33 mouse cellular contexts compared by ENCODE assay signal in genomic region chr1:92637501-92638172, GRCm38 (mm10). TPM values are rescaled to one million over a fixed set of nuclear protein-coding genes. Genes with fewer than 3 reads are reported as not detected.
DNase-seq lines count a peak whose midpoint lies in the region; TF ChIP-seq lines count a peak whose summit lies in the region.
"Had no signal": no experiment of that assay in that cellular context is flagged by ENCODE, and none has a peak within 500 bp of the region (broad histone marks: within the 10 kb centered on the region; RNA-seq: fewer than 3 reads in every experiment).

No protein-coding gene starts in this region.

- intact Hi-C loops in heart, postnatal 25 days (cut with DNase I): no loop called here
- intact Hi-C loops in left cerebral cortex, adult 2 months (cut with DNase I): no loop called here
- intact Hi-C loops in left cerebral cortex, postnatal 25 days (cut with DNase I): no loop called here

- WGBS in kidney, adult 2 months: 90% methylated on average over 15 of the region's 15 CpGs

- no peaks in the 10 kb centered on the region for H3K27me3 ChIP-seq in kidney, adult 2 months (replicated peaks; ENCODE audit: control insufficient read depth, insufficient read depth, low read length)
- H3K27me3 ChIP-seq: forebrain, embryonic 15.5 days; heart, embryonic 13.5 days had no signal

- H3K27ac ChIP-seq in left cerebral cortex, adult 2 months: peak overlapping the region; percentile 57; the same call in 1 of the 2 replicates
- H3K27ac ChIP-seq in kidney, adult 2 months (ENCODE audit: insufficient read depth, low read depth, low read length): no peak overlapping the region
- H3K27ac ChIP-seq: forebrain, embryonic 10.5 days; forebrain, embryonic 15.5 days; heart, adult 2 months; heart, embryonic 10.5 days; heart, embryonic 13.5 days; hindbrain, embryonic 14.5 days; hindbrain, postnatal 0 days had no signal

- TF ChIP-seq POLR2A in kidney, adult 2 months (IDR thresholded peaks at IDR 0.05; ENCODE audit: low read depth, low read length): no peak

- no peak for TF ChIP-seq CTCF in left cerebral cortex, adult 2 months (IDR thresholded peaks at IDR 0.05)
- TF ChIP-seq CTCF in kidney, adult 2 months (conservative IDR thresholded peaks at IDR 0.05; ENCODE audit: insufficient read depth, insufficient read length, low read depth, low read length): no peak

- H3K4me3 ChIP-seq in left cerebral cortex, adult 2 months: no peak overlapping the region
- H3K4me3 ChIP-seq in kidney, adult 2 months (ENCODE audit: insufficient read depth, low read depth, low read length): no peak overlapping the region
- H3K4me3 ChIP-seq: forebrain, embryonic 10.5 days; forebrain, embryonic 15.5 days; heart, adult 2 months; heart, embryonic 10.5 days; heart, embryonic 13.5 days had no signal

- DNase-seq in heart, postnatal 4 days: peak; percentile 3
- no peak for DNase-seq in heart, postnatal 25 days (ENCODE audit: low spot score)
- DNase-seq in left cerebral cortex, adult 2 months (ENCODE audit: extremely low spot score in 1 of 2, low spot score in 2 of 2): peak in 1 of 2 experiments; percentile 12
- DNase-seq in left cerebral cortex, postnatal 25 days (ENCODE audit: low spot score in 2 of 2): no peak
- peak; percentile 35 for DNase-seq in testis, postnatal 10 days (ENCODE audit: low spot score)
- no peak for DNase-seq in testis, postnatal 14 days (ENCODE audit: low spot score)
- no peak for DNase-seq in kidney, adult 2 months
- DNase-seq: cerebellum, adult 11-12 months; cerebellum, adult 8-10 months; cerebellum, postnatal 10 days; cerebellum, postnatal 36 days; gastrocnemius, postnatal 25 days; heart, postnatal 36 days had no signal

- H3K36me3 ChIP-seq in kidney, adult 2 months (ENCODE audit: control insufficient read depth, insufficient read depth, low read length): no peaks in the 10 kb centered on the region

- H3K4me1 ChIP-seq in kidney, adult 2 months (ENCODE audit: control insufficient read depth, insufficient read depth, low read length): peaks cover 9% of the 10 kb centered on the region; the same call in 1 of the 2 replicates

RNA-seq across cellular contexts. Expression of gene Cops9, which starts 4.1 kb away (rescaled TPM):
- total RNA-seq in heart, postnatal 4 days (2021): 100 to 1,000 TPM; 198 to 214 TPM
- 100 to 1,000 TPM; 218 to 222 TPM for total RNA-seq in heart, postnatal 25 days (2021)
- total RNA-seq in left cerebral cortex, adult 2 months (2021): 100 to 1,000 TPM; 237 TPM
- total RNA-seq in left cerebral cortex, postnatal 25 days (2021): 100 to 1,000 TPM; 232 to 248 TPM
- 176 and 280 TPM in 2 replicates for polyA plus RNA-seq in kidney, adult 2 months (2012; rRNA removed)

RNA-seq across cellular contexts. Expression of gene Otos, which starts 11.0 kb away (rescaled TPM):
- total RNA-seq in heart, postnatal 4 days (2021): not detected
- total RNA-seq in heart, postnatal 25 days (2021): not detected
- total RNA-seq in left cerebral cortex, adult 2 months (2021): not detected
- not detected for total RNA-seq in left cerebral cortex, postnatal 25 days (2021)
- polyA plus RNA-seq in kidney, adult 2 months (2012; rRNA removed): 0.29 and 0.48 TPM in 2 replicates
- total RNA-seq: adrenal gland, postnatal 25 days; gastrocnemius, adult 8-10 months; gastrocnemius, postnatal 25 days; heart, adult 2 months; heart, postnatal 36 days; hindbrain, postnatal 0 days had no signal
- polyA plus RNA-seq: C2C12; embryonic facial prominence, embryonic 11.5 days; forebrain, embryonic 15.5 days; heart, adult 2 months; heart, embryonic 13.5 days; hindbrain, embryonic 14.5 days had no signal

RNA-seq across cellular contexts. Expression of gene Olfr12, which starts 20.0 kb away (rescaled TPM):
- not detected for total RNA-seq in heart, postnatal 4 days (2021)
- not detected for total RNA-seq in heart, postnatal 25 days (2021)
- not detected for total RNA-seq in left cerebral cortex, adult 2 months (2021)
- total RNA-seq in left cerebral cortex, postnatal 25 days (2021): not detected
- polyA plus RNA-seq in kidney, adult 2 months (2012; rRNA removed): not detected in 2 replicates
- total RNA-seq: adrenal gland, adult 8-10 months; adrenal gland, postnatal 25 days; gastrocnemius, adult 8-10 months; gastrocnemius, postnatal 25 days; heart, adult 2 months; heart, postnatal 36 days; hindbrain, postnatal 0 days had no signal
- polyA plus RNA-seq: activated CD4-positive, CD25-positive, alpha-beta regulatory T cell, adult 4 months; brain, embryonic 14.5 days; C2C12; CD4-positive, CD25-positive, alpha-beta regulatory T cell, adult 4 months; embryonic facial prominence, embryonic 11.5 days; forebrain, embryonic 10.5 days; forebrain, embryonic 15.5 days; gonadal fat pad, adult 2 months; heart, adult 2 months; heart, embryonic 10.5 days; heart, embryonic 13.5 days; heart, embryonic 16.5 days; hindbrain, embryonic 14.5 days; hindbrain, postnatal 0 days; inflammation-experienced regulatory T-cells, adult 6 months had no signal

RNA-seq across cellular contexts. Expression of gene Olfr1410, which starts 32.1 kb away (rescaled TPM):
- total RNA-seq in heart, postnatal 4 days (2021): not detected
- not detected for total RNA-seq in heart, postnatal 25 days (2021)
- not detected for total RNA-seq in left cerebral cortex, adult 2 months (2021)
- total RNA-seq in left cerebral cortex, postnatal 25 days (2021): not detected
- polyA plus RNA-seq in kidney, adult 2 months (2012; rRNA removed): not detected in 2 replicates
- total RNA-seq: adrenal gland, adult 8-10 months; adrenal gland, postnatal 25 days; gastrocnemius, adult 8-10 months; gastrocnemius, postnatal 25 days; heart, adult 2 months; heart, postnatal 36 days; hindbrain, postnatal 0 days had no signal
- polyA plus RNA-seq: activated CD4-positive, CD25-positive, alpha-beta regulatory T cell, adult 4 months; brain, embryonic 14.5 days; C2C12; CD4-positive, CD25-positive, alpha-beta regulatory T cell, adult 4 months; embryonic facial prominence, embryonic 11.5 days; embryonic facial prominence, embryonic 14.5 days; forebrain, embryonic 10.5 days; forebrain, embryonic 15.5 days; gonadal fat pad, adult 2 months; heart, adult 2 months; heart, embryonic 10.5 days; heart, embryonic 13.5 days; heart, embryonic 16.5 days; hindbrain, embryonic 11.5 days; hindbrain, embryonic 14.5 days; hindbrain, postnatal 0 days; inflammation-experienced regulatory T-cells, adult 6 months had no signal

RNA-seq across cellular contexts. Expression of gene Olfr1411, which starts 43.4 kb away (rescaled TPM):
- not detected for total RNA-seq in heart, postnatal 4 days (2021)
- not detected for total RNA-seq in heart, postnatal 25 days (2021)
- not detected for total RNA-seq in left cerebral cortex, adult 2 months (2021)
- not detected for total RNA-seq in left cerebral cortex, postnatal 25 days (2021)
- not detected in 2 replicates for polyA plus RNA-seq in kidney, adult 2 months (2012; rRNA removed)
- total RNA-seq: adrenal gland, adult 8-10 months; adrenal gland, postnatal 25 days; gastrocnemius, adult 8-10 months; gastrocnemius, postnatal 25 days; heart, adult 2 months; heart, postnatal 36 days; hindbrain, postnatal 0 days had no signal
- polyA plus RNA-seq: activated CD4-positive, CD25-positive, alpha-beta regulatory T cell, adult 4 months; brain, embryonic 14.5 days; C2C12; CD4-positive, CD25-positive, alpha-beta regulatory T cell, adult 4 months; embryonic facial prominence, embryonic 11.5 days; embryonic facial prominence, embryonic 14.5 days; forebrain, embryonic 10.5 days; forebrain, embryonic 15.5 days; gonadal fat pad, adult 2 months; heart, adult 2 months; heart, embryonic 10.5 days; heart, embryonic 13.5 days; heart, embryonic 16.5 days; hindbrain, embryonic 11.5 days; hindbrain, embryonic 14.5 days; hindbrain, postnatal 0 days; inflammation-experienced regulatory T-cells, adult 6 months had no signal

Comparison
In these comparisons a context has a peak if more than half of its experiments do, and no peak if none do; other contexts are left out.
1. DNase-seq: peak in heart, postnatal 4 days (single experiment) and testis, postnatal 10 days (single experiment); none in heart, postnatal 25 days (single experiment), left cerebral cortex, postnatal 25 days (0 of 2), testis, postnatal 14 days (single experiment) and kidney, adult 2 months (single experiment).